Mouse (Mus musculus): ENCODE results near the gene Ccdc38. TPM values are rescaled to one million over a fixed set of nuclear protein-coding genes. Genes with fewer than 3 reads are reported as not detected.

The Ccdc38 gene
- 0.26 and 0.35 TPM in 2 replicates for polyA plus RNA-seq (2021; fragmentation: Nextera tagmentation)
- long read RNA-seq, experiment 1, result 0 reads
- long read RNA-seq, experiment 2, result 0 reads

DNA sequence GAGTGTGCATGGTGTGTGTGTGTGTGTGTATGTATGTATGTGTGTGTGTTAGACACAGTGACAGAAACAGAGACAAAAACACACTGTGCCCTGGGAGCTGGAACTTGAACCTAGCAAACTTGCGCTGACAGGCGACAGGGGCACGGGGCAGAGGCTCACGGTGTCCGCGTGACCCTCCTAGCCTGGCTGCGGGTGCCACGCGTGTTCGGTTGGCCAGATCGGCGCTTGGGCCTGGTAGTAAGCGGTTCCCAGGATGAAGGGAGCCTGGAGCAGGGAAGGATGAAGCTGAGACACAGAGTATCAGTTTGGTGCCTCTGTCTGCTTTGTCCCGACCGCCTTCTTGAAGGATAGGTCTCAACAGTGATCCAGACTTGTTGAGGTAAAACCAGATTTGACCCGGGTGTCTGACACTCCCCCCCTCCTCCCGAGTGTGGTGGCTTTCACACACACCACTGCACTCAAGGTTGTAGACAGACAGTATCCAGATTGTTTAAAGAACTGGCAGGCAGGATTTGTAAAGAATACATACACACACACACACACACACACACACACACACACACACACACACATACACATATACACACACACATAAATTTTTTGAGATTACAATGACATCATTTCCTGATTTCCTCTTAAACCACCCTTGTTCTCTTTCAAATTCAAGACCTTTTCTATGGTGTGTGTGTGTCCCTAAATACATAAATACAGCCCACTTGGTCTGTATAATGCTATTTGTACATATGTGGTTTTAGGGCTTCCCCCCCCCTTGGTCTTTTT is at the start of gene Ccdc38:
Gene Ccdc38, plus strand, starts transcription at position 202 of the 780 bp plus-strand sequence.

DNA sequence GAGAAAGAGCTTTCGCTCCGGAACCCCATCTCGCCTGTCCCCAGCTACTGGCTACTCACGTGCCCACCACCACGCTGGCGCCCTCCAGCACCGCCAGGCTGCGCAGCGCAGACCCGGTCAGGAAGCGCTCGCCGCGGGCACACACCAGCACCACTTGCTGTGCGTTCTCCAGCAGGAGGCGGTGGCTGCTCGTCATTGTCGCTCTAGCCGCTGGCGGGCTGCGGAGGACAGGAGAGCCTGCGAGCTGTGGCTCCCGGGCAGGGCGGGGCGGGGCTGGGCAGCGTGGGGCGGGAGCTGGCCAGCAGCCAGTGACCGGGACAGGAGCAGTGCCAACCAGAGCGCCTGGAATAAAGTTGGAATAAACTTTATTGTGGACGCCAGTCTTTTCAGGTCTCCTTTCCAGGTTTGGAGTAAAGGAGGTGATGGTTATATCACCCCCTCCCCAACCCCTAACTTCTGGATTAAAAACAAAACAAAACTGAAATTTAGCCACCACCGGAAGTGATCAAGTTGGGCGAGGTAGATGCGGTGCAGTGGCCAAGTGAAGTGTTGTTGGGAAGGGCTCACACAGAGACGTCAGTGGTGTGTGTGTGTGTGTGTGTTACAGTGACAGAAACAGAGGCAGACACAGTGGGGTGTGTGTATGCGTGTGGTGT is 529 bp upstream of the Ccdc38 start, which contains the start of gene Amdhd1:
Gene Amdhd1, minus strand, starts transcription at position 259 of the 656 bp plus-strand sequence.

DNA sequence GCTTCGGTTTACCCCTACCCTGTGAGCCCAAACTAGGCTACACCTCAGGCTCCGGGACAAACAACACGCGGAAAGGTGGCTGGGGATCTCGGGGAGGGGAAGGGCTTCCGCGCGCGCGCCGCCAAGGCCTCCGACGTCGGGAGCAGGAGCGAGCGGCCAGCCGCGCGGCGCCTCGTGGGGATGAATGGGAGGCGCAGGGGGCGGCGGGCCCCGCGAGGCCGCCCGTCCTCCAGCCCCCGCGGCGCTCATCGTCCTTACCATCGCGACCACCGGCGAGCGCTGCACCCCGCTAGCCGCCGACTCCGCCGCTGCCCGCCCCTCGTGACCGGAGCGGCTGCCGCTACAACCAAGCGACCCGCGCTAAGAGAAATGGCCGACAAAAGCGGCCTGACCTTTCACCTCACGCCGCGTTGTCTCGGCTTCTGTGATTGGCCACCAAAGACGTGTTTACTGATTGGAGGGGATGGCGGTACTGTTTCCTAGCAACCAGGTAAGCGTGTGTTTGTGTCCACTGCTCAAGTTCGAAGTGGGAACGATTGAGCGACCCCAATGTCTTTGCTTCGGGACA is 48.9 kb downstream of the Ccdc38 start, which contains the start of gene Snrpf:
Gene Snrpf, minus strand, starts transcription at position 426 of the 568 bp plus-strand sequence.

Other genes starting within 250 kb of the Ccdc38 start
- gene Elk3, start 229.5 kb upstream of the Ccdc38 start, polyA plus RNA-seq (2021; fragmentation: Nextera tagmentation), result 1.6 TPM in 2 replicates
- 42.5 and 43.7 TPM in 2 replicates for gene Lta4h, start 87.2 kb upstream of the Ccdc38 start, polyA plus RNA-seq (2021; fragmentation: Nextera tagmentation)
- 0.06 TPM in 1 of 2 replicates, not detected in the other for gene Hal, start 51.9 kb upstream of the Ccdc38 start, polyA plus RNA-seq (2021; fragmentation: Nextera tagmentation)
- gene Amdhd1, start 599 bp upstream of the Ccdc38 start, polyA plus RNA-seq (2021; fragmentation: Nextera tagmentation), result 0.21 and 0.35 TPM in 2 replicates
- gene Snrpf, start 49.1 kb downstream of the Ccdc38 start, polyA plus RNA-seq (2021; fragmentation: Nextera tagmentation), result 110 and 116 TPM in 2 replicates
- 0.19 and 0.34 TPM in 2 replicates for gene Ntn4, start 100.0 kb downstream of the Ccdc38 start, polyA plus RNA-seq (2021; fragmentation: Nextera tagmentation)